Mouse (Mus musculus): ENCODE results near the gene Tm6sf2.

Tm6sf2 gene

DNA sequence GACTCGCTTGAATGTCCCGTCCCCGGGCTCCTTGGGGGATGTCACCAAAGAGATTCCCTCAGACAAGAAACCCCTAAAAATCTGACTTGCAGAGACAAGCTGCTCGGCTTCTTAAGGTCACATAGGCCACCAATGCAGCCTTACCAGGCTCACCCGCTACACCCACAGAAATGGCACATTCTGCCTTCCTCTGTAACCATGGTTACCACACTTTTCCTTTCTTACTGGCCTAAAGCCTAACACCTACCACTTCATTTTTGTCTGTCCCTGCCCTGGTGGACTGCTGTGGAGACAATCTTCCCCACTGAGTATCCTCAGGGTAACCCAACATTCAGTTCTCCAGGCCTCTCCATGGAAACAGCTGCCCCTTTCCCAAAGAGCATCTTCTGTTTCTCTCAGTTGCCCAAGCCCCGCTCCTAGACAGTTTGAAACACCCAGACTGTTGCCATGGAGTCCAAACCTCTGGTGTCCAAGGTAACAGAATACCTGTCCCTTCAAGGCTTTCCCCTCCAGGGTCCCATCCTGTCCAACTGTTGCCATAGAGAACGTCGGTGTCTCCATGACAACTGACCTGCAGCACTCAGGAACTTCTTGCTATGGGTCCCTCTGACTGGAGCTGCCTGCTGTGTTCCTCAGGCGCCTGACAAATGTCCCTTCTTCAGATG is 16.7 kb downstream of the Tm6sf2 start:
- no peak for DNase-seq

- no peak for DNase-seq
Observed at GRCm38 (mm10) chr8:70092786-70093185, 20.1 kb downstream of the Tm6sf2 start.

DNA sequence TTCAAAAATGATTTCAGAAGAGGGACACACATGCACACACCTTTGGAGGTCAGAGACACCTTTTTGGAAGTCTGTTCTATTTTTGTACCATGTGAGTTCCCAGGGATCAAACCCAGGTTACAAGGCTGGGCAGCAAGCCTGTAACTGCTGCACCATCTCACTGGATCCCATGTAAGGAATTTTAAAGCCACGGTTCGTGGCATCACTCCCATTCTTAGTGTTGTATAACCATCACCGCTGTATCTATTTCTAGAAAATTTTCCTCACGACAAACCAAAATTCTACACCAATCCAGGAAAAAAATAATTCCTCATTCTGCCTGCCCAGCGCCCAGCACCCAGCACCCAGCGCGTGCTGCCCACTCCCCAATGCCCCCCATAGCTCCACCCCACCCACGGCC is 26.6 kb downstream of the Tm6sf2 start:
- DNase-seq: no peak

GRCm38 (mm10) chr8:70100241-70100640 is 27.5 kb downstream of the Tm6sf2 start:
- no peak for DNase-seq

- no peak for DNase-seq
Observed at GRCm38 (mm10) chr8:70104506-70104905, 31.8 kb downstream of the Tm6sf2 start.

GRCm38 (mm10) chr8:70104922-70105321 is 32.2 kb downstream of the Tm6sf2 start:
- DNase-seq: no peak

GRCm38 (mm10) chr8:70110451-70110850 is 37.7 kb downstream of the Tm6sf2 start:
- no peak for DNase-seq

DNA sequence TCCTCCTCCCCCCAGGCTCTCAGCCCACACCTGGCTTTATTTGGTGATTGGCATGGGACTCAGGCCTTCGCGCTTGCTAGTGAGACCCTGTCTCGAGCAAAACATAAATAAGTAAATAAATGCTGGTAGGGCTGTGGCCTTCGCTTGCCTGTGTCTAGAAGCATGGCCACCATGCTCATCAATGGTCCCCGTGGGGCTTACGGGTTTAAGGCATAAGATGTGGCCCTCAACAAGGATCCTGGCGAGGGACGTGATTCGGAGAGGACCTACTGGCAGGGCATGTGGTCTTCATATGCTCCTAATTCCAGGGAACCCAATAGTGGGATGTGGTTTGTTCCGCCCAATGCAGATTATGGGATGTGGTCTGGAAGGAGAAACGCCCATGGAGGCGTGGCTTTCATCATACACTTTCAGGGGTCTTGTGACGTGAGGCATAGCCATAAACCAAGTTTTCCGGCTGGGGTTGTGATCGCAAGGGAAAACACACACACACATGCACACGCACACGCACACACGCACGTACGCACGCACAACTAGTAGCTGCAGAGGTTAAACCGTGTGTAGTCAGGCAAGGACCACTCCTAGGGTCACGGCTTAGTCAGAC is 38.6 kb downstream of the Tm6sf2 start:
- DNase-seq: no peak

DNA sequence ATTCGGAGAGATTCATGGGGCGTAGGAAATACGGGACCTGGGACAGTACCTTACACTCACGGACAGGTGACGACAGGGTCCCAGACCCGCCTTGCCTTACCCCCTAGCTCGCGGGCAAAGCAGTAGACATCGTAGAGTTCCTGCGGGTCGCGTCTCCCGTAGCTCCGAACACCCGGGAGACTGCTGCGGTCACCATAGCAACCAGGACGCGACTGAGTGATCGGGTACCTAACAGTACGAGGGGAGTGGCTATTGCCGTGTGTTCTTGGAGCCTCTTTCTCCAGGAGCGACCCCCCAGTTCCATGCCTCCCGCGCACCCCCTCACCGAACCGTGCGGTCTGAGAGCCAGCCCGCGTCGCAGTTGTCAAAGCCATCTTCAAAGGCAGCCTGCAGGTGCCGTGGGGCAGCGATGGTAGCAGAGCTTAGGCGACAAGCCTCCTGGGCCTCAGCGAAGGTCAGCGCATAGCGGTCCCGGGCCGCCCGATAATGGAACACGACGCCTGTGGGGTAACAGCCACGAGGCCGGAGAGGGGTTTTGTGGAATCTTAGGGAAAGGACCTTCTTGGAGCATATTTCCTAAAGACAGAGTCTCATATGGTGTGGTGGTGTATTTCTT is 39.8 kb downstream of the Tm6sf2 start:
- no peak for DNase-seq

- no peak for DNase-seq
Observed at GRCm38 (mm10) chr8:70114488-70114887, 41.8 kb downstream of the Tm6sf2 start.

GRCm38 (mm10) chr8:70114892-70115291 is 42.2 kb downstream of the Tm6sf2 start:
- no peak for DNase-seq

DNA sequence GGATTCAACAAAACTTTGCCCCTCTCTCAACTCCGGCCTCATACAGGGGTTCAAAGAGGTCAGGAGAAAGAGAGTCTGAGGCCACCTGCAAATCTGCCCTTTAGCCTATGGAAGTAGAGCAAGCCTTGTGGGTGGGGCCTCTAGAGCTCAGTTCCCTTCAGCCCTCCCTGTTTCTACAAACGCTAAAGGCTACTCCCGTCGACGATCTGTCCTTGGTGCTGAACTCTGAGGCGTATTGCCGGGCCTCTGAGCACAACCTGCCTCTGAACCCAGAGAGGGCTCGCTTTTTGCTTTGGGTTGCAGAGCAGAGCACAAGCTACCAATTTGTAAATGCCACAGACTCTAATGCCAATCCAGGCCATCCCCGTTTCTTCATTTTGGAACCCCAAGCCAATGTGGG is 44.9 kb downstream of the Tm6sf2 start:
- no peak for DNase-seq

DNA sequence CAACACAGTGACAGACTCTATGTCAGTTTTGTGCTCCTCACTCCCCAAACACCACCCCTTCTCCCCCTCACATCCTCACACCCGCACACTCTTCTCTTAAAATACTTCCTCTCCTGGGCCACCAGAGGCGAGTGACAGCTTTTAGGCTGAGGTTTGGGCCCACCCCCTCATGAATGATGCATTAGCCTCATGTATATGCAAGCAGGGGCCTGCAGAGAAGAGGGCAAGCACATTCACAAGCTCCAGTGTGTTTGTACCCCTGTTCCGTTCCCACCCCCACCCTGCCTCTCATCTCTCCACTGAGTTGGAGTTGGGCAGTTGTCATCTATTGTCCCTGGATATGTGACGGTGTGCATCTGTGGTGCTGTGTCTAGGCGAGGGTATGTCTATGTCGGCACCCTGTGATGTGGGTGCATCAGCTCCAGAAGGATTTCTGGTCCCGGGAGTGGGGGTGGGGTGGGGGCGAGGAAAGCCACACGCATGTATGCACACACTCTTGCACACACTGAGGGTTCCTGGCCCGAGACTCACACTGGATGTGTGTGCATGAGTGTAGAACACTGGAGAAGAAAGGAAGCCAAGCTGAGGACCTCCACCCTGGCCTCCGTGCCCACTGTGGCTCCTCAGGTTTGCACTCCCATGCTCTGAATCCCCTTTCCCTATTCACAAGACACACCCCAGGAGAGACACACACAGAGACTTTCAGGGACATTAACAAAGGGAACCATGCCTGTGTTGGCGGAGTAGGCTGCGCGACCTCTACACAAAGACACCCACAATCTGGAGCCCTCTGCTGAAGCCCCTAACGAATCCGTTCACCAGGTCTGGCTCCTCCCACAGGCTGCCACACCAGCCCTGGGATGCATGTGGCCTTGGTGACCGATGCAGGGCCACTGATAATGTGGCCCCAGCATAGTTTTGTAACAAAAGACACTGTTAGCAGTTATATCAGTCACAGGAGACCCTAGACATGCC is 46.3 kb downstream of the Tm6sf2 start:
- DNase-seq: peak; percentile 76

GRCm38 (mm10) chr8:70120667-70121066 is 47.9 kb downstream of the Tm6sf2 start, which contains the start of gene Ncan:
Gene Ncan (minus strand): TSS chr8:70120873.
- peak; percentile 90 for DNase-seq

DNA sequence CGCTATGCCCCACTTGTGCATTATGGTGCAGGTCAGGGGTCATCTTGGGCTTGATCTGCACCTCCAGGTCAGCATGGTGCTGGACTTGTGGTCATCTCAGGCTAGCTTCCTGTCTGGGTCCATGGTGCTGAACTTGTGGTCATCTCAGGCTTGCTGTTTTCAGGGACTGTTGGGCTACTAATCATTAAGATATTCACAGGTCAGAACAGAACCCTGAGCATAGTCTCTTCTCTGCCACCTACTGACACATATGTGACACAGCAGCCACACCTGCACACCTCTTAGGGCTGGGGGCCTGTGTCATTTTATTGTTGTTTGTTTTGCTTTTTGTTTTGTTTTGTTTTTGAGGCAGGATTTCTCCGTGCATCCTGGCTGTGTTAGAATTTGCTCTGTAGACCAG is 50.1 kb downstream of the Tm6sf2 start:
- DNase-seq: no peak

DNA sequence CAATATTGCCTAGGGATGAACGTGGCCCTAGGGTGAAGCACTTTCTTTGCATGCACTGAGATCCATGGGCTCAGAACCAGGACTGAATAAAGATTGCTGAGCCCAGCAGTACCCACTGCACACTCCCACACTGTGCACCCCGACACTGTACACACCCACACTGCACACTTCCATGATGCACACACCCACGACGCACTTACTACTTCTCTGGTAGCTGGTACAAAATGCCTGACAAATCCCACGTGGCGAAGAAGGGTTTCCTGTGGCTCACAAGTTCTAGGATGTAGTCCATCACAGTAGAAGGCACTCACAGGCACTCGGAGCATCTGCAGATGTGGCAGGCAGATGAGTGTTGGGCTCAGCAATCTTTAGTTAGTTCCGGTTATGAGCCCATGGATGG is 52.3 kb downstream of the Tm6sf2 start:
- no peak for DNase-seq

DNA sequence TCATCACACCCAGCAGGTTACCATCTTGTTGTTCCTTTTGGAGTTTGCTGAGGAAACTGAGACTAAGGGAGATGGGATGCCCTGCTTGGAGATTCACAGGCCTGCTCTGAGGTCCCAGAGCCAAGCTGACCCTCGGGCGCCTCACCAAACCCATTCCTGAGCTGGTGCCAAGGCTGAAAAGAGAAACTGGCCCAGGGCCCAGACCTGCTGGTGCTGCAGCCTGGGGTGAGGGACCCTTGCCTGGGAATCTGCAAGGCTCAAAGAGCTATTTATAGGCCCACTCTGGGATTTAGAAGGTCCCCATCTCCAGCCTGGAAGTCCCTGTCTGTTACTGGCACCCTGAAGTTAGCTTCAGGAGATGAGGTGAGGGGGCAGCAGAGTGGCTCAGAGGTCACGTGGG is 55.7 kb downstream of the Tm6sf2 start:
- DNase-seq: no peak

DNA sequence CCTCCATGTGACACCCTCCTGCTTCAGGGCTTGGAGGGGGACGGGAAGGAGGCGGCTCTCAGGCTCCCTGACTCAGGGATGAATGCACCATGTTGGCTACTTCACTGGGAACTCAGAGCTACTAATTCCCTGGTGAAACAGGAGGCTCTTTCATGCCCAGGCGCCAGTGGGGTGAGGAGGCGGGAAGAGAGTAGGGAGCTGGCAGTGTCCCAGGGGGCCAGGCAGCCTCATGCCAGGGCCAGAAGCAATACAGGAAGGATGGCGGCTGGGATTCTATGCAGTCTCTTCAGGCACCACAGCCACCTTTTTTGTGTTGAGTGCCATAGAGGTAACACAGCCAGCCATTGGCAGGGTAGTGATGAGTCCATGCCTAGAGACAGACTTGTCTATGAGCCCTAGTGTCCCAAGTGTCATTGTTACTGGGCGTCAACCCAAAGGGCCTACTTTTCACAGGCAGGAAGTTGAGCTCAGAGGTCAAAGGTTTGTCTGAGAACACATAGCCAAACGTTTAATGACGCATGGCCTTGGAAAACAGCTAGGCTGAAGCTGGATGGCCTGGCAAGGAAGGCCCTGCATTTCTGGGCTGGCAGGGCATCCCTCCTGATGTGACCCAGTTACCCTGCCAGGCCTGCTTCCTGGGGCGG is 56.7 kb downstream of the Tm6sf2 start:
- peak; percentile 66 for DNase-seq

All from right cerebral cortex, postnatal 25 days (tissue).